Mouse (Mus musculus) bone marrow, adult 2 months (tissue): ENCODE data around the gene Aym1. TPM values are rescaled to one million over a fixed set of nuclear protein-coding genes. Genes with fewer than 3 reads are reported as not detected.
"Not testable (repeated sequence)": the region's sequence is repeated elsewhere in the genome, so short reads cannot be mapped to it uniquely, and the experiment has no call there.

Source experiments
- H3K27ac ChIP-seq: fragments of 200-500 bp; 2 replicates; pipeline ENCODE4 v1.5.1; 2012; ENCODE audit warnings: low read depth, mild to moderate bottlenecking, control low read depth, inconsistent platforms, low read length; ENCODE audit not compliant: control insufficient read depth, poor library complexity, insufficient read depth
- H3K4me1 ChIP-seq: fragments of 200-500 bp; 2 replicates; pipeline ENCODE4 v1.6.1; 2011; ENCODE audit warnings: low read length; ENCODE audit not compliant: control insufficient read depth, insufficient read depth
- H3K4me3 ChIP-seq: fragments of 200-500 bp; replicated peaks from 2 replicates; pipeline ENCODE3; 2011; ENCODE audit warnings: mild to moderate bottlenecking, low read depth, low read length, control low read depth; ENCODE audit not compliant: control insufficient read depth
- CTCF ChIP-seq: fragments of 200-500 bp; IDR thresholded peaks from 2 replicates; pipeline ENCODE4 v1.5.1; 2011; ENCODE audit warnings: low read length, control low read depth; ENCODE audit not compliant: control insufficient read depth, insufficient read depth
- POLR2A ChIP-seq: fragments of 200-500 bp; IDR thresholded peaks from 2 replicates; pipeline ENCODE4 v1.6.1; 2011; ENCODE audit warnings: low read depth, mild to moderate bottlenecking, control low read depth, low read length, borderline replicate concordance; ENCODE audit not compliant: control insufficient read depth
- WGBS: fragments of 180-500 bp; shearing (Covaris S2); methylation state at CpG from one replicate; pipeline ENCODE4 v1.1.7; 2018; 5-methylcytosine and 5-hydroxymethylcytosine counted together
- polyA plus RNA-seq: library from polyadenylated mRNA; stranded (reverse); fragments of >200 nt; gene quantifications from 2 replicates; pipeline ENCODE4 v1.2.4, GENCODE M21; 2011; ENCODE audit warnings: low replicate concordance; ENCODE audit not compliant: missing spikeins, insufficient read depth, insufficient read length

Aym1 gene
- polyA plus RNA-seq, 1 experiment: not detected

DNA sequence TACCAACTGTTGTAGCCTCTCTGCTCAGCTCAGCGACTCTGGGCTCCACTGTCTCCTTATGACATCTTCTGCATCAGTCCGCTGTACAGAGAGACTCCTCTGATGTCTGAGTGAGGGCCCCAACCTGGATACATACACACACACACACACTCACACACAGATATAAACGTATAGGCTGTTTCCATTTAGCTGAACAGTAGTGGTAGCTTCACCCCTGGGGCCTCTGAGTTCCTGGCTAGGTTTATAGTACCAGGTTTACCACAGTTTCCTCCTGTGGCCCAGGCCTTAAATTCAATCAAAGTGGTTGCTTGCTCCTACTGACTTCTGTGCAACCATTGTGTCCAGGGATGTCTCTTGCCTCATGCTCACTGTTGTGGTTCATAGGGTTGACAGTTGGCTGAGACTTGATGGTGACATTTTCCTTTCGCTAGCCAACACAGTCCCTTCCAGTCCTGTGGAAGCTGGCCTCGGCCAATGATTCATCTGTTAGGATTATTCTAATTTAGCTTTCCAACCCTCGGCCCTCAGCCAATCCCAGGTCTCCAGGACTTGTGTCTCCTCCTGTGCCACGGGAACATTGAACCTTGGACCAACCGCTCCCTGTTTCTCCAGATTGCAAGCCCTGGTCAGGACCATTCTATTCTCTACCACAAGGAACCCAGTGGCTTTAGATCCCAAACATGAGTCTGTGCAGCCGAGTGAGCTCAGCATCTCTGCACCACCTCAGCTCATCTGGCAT is 5.3 kb downstream of the Aym1 start:
- no peak overlapping the region for H3K4me3 ChIP-seq
- no peak overlapping the region for H3K27ac ChIP-seq
- TF ChIP-seq POLR2A: no peak
- TF ChIP-seq CTCF: no peak
- WGBS: 65% methylated on average over 9 of the region's 9 CpGs
- H3K4me1 ChIP-seq: no peaks in the 10 kb centered on the region

DNA sequence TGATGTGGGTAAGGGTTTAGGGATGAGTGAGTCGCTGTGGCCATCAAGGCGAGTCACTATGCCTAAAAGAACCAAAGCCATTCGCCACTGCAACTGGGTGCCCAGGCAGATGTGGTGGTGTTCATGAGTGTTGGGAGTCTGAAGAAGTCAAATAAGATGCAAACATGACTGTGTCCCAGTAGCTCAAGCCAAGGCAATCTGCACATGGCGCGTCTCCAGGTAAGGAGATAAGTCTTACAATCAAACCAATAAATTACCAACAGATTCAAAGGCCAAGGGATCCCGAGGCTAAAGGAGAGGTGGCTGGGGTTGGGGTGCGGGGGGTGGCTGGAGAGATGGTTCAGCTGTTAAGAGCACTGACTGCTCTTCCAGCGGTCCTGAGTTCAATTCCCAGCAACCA is 6.1 kb downstream of the Aym1 start:
- TF ChIP-seq POLR2A: no peak
- TF ChIP-seq CTCF: no peak
- WGBS: 83% methylated on average over 8 of the region's 8 CpGs
- H3K4me1 ChIP-seq: no peaks in the 10 kb centered on the region
- H3K4me3 ChIP-seq: no peak overlapping the region
- H3K27ac ChIP-seq: no peak overlapping the region

DNA sequence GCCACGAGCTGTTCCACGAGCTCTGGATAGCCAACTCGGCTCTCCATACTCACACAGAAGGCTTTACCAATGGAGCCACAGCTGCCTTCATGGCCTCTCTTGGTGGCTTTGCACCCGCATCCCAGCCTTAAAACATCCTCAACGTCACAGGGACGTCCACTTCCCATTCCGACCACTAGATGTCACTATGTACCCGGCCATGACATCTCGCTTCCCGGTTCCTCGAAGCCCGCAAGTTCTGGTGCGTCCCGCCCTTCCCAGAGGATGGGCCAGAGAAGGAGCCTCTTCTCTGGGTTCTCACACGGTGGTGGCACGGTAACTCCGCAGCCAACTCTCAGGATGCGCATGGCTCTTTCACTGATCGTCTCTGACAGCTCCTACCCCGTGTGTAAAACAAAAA is 8.8 kb downstream of the Aym1 start:
- Histone ChIP-seq H3K4me1 (no peaks in the 10 kb centered on the region), H3K27ac (no peak overlapping the region), H3K4me3 (no peak overlapping the region)
- 6% methylated on average over 20 of the region's 20 CpGs for WGBS
- TF ChIP-seq POLR2A (no peak), CTCF (peak; percentile 88)

DNA sequence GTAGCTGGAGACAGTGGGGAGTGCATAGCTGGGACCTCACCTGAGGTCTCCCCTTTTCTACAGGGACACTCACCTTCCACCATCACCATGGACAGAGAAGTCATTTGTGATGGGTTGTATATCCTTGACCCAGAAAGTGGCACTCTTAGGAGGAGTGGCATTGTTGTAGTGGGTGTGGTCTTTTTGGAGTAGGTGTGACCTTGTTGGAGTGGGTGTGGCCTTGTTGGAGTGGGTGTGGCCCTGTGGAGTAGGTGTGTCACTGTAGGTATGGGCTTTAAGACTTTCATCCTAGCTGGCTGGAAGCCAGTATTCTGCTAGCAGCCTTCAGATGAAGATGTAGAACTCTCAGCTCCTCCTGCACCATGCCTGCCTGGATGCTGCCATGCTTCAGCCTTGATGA is 10.6 kb downstream of the Aym1 start:
- not testable (repeated sequence) for H3K4me3 ChIP-seq, H3K4me1 ChIP-seq

DNA sequence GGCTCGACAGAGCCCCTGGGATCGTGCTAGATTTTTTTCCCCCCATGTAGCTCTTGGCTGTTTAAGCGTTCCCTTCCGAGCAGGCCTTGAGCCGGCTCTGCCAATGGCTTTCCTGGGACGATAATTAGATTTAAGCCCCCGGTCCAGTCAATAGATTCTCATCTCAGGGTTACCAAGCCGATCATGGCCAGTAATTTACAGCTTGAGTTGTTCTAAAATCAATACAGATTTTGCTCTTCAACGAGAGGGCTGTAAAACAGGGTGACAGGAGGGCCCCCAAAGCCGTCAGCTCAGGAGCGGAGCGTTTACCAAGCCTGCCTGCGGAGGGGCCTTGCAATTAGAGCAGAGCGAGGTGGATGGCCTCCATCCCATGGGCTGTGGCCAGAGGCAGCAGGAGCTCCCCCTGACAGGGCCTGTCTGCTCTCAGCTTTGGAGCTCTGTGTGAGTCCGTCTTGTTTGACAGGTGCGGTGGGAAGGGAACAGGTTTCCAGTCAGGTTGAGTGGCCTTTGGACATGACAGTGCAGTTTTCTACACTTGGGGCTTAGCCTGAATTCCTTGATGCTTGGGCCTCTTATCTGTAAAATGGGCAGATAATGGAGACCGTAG is 12.3 kb downstream of the Aym1 start:
- no peak for TF ChIP-seq POLR2A
- Histone ChIP-seq H3K27ac (no peak overlapping the region), H3K4me1 (no peaks in the 10 kb centered on the region), H3K4me3 (no peak overlapping the region)
- WGBS: 80% methylated on average over 17 of the region's 17 CpGs

More for the DNA sequence above, 10.6 kb downstream of the Aym1 start:
- not testable (repeated sequence) for H3K27ac ChIP-seq

DNA sequence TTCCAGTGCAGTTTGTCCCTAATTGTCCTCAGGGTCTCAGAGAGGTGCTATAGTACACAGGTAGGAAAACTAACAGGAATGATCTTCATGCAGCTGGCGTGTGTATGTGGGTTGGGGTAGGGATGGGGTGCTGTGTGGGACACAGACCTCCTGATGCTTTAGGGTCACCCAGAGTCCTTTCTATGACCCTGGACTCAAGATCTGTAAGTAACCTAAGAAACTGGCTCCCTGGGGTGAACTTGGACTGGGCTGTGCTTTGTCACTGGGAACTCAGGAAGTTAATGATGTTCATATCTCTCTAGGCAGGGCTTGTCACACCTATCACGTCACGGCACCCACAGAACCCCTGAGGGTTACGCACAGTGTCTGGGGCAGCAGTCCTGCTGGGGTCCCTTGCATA is 15.4 kb downstream of the Aym1 start:
- Histone ChIP-seq H3K27ac (no peak overlapping the region), H3K4me3 (no peak overlapping the region), H3K4me1 (no peaks in the 10 kb centered on the region)
- TF ChIP-seq POLR2A (no peak), CTCF (no peak)
- 68% methylated on average over 4 of the region's 4 CpGs for WGBS

DNA sequence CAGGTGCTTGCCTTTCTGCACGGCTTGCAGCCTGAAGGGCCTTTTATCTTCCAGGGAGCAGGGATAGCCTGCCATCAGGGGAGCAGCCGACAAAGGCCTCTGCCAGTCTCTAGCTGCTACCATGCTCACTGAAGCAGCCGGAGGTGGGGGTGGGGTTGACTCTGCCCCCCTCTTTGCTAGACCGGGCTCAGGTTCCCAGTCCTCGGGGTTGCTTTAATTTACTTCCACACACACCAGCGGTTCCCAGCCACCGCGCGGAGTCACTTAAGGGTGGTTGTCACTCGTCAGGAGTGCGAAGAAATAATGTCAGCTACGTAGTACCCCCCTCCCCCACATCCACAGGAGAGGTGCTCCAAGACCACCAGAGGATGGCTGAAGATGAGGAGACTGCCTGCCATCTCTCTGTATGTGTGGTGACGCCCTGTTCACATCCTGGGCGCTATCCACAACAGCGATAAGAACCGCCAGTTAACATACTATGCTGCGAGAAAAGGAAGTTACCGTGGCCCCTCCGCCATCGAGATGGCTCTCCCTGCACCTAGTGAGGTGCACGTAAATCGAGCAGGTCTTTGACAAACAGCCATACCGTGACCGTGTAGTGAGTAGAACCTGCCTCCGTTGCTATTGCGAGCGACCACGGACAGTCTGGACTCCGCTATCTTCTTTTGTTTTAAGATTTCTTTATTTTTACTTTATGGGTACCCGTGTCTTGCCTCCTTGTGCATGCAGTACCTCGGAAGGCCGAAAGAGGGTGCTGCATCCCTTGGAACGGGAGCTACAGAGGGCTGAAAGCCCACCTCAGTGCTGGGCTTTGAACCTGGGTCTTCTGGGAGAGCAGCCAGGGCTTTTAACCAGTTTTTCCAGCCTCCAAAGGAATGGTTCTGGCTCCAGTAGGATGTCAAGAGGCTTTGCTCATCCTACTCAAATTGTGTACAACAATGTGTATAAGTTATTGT is 16.2 kb downstream of the Aym1 start:
- Histone ChIP-seq H3K4me3 (no peak overlapping the region), H3K4me1 (no peaks in the 10 kb centered on the region), H3K27ac (no peak overlapping the region)
- TF ChIP-seq CTCF: peak; percentile 49
- TF ChIP-seq POLR2A: no peak
- WGBS: 10% methylated on average over 33 of the region's 33 CpGs

DNA sequence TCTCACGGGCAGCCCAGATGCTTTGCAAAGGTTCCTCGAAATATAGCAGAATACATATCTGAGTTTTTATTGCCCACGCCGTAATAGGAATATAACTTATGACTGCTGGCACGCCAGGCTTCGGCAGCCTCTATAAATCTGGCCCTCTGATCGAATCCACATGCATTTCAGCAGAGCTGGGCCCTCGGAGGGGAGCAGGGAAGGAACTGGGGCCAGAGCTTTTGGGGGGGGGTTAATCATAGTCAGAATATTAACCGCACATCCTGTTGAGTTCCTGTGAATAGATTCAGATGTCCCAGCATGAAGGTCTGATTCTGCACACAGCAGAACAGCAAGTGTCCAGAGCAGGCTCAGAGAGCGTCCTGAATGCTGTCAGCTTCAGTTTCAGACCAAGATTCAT is 17.2 kb downstream of the Aym1 start:
- Histone ChIP-seq H3K4me3 (no peak overlapping the region), H3K4me1 (no peaks in the 10 kb centered on the region), H3K27ac (no peak overlapping the region)
- WGBS: 60% methylated on average over 10 of the region's 10 CpGs
- no peak for TF ChIP-seq CTCF
- TF ChIP-seq POLR2A: no peak
